Mouse (Mus musculus) right cerebral cortex, postnatal 14 days (tissue): ENCODE measurements around the gene Zfp212.
"Not testable (repeated sequence)": the region's sequence is repeated elsewhere in the genome, so short reads cannot be mapped to it uniquely, and the experiment has no call there.

Experiments
- DNase-seq: peaks from one replicate; pipeline ENCODE4 v3.0.0; 2022

The Zfp212 gene

DNA sequence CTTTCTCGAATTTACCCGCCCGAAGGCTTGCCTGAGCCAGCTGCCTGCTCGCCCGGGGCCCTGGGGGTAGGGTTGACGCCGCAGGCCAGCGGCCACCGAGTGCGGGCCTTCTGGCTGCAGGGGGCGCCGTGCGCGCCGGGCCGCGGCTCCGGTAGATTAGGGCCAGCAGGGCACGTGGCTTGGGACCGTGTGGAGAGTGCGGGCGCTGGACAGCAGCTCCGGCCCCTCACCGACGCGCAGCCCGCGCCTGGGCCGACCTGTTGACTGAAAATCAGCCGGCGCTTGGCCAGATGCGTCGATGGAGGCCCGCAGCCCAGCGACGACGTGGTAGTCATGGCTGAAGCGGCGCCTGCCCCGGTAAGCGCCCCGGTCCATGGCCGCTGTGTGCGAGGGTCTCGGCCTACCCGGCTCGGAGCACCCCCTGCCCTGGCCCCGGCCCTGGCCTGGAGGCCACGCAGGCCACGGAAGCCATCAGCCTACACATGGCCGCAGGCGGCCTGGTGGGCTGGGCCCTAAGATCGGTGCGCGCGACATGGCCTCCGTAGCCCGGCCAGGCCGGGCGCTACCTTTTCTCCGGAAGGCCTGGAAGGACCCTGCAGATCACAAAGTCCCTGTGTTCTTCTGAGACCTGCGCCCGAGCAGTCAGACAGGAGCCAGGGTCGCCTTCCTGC is 22.9 kb downstream of the Zfp212 start:
- DNase-seq: peak; percentile 59

DNA sequence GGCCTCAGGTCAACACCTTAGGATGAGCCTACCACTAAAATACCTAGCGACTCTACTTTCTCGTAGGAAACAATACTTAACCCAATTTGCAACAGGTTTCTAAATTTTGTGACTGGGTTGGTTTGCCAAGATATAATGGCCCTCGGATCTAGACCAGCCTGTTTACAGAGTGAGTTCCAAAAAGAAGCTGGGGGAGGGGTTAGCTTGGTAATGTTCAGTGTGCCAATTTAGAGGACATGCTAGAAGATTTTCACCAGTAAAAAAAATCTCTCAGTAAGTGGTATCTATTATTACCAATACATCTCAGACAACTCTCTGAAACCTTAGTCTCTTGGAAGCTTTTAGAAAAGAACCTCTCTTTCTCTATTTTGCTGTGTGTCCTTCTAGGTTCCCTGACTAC is 23.4 kb downstream of the Zfp212 start:
- DNase-seq: no peak

DNA sequence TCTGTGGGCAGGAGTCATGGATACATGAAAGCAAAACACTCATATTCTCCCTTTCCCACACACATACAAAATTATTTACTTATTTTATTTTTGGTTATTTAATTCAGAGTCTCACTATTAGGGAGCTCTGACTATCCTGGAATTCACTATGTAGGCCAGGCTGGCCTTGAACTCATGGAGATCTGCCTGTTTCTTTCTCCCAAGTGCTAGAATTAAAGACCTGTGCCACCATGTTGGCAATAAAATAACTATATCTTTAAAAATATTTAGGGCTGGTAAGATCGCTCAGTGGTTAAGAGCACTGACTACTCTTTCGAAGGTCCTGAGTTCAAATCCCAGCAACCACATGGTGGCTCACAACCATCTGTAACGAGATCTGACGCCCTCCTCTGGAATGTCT is 27.1 kb downstream of the Zfp212 start:
- DNase-seq: no peak

DNA sequence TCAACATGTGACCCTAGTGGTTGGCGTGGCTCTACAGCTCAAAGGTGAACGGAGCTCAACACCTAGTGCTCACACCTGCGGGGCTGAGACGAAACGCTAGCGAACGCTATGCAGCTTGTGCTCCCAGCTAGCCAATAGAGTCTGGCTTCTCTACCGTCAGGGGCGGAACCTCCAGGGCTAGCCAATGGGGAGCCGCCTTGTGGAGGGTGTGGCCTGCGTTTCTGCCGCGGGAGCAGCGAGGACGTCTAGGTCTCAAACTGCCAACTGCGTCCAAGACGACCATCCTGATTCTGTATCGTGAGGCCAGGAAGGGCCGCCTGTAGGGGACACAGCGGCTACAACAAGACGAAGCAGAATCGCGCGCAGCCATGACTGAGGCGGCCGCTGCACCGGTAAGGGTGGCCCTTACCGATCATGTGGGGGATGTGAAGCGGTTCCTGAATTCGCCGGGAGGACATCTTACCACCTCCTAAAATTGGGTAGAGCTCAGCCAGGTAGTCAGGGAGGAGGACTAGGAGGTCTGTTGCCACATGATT is 33.0 kb downstream of the Zfp212 start, which contains the start of gene Zfp956:
TSS of gene Zfp956 (plus strand) at position 200 of the 536 bp plus-strand sequence.
- peak; percentile 92 for DNase-seq

DNA sequence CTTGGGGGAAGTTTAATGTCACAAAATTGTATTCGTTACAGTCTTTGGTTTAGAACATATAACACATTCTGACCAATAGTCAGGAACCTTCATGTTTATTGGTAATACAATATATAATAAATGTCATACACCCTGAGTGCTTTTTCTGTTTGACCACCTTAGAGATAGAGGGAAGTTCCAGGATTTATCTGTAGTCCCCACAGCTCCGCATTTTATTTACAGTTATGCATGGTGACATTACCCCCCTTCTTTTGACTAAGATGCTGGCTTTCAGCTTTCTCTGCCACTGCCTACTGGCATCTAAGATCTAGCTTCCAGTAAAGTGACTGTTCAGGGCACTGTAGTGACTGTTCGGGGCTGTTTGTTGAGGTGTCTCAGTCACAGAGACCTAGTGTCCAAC is 34.1 kb downstream of the Zfp212 start:
- DNase-seq: no peak

DNA sequence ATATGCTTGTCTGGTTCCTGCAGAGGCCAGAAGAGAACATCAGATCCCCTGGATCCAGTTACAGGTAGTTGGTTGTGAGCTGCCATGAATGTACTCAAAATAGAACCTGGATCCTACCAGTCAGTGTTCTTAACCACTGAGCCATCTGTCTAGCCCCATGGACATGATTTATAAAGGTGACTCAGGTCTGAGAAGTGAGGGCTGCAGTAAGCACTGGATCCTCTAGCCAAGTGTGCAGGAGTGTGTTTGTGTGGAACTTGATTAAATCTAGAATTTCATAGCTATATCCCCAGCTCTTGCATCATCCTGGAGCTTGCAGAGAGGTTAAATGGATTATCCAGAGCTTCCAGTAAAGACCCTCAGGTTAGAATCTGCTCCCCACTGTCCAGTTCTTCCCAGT is 37.5 kb downstream of the Zfp212 start:
- DNase-seq: no peak

DNA sequence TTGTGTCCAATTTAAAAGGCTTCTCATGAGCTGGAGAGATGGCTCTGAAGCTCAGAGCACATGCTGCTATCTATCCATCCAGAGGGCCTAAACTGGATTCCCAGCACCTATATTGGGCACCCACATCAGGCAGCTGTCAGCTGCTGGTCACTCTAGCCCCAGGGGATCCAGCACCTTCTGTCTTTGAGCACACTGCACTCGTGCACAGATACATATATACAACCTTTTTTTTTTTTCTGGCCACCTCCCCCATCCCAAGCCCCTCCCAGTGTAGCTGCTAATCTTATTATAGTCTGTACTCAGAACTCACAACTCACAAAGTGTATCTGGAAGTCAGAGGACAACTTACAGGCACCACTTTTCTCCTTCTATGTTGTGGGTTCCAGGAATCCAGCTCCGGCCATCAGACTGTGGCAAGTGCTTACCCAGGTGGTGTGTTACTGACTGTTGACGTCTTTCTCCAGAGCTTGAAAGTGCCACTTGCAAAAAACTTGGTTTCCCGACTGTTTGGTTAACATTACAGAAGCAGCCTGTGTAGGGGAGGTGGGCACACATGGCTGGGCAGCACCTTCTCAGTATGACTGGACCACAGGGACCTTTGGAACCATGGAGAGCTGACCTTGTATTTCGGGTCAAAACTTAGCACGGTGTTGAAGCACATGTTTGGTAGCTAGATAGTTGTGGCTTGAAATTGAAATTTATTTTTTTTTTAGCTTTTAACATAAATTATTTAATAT is 40.6 kb downstream of the Zfp212 start:
- no peak for DNase-seq

DNA sequence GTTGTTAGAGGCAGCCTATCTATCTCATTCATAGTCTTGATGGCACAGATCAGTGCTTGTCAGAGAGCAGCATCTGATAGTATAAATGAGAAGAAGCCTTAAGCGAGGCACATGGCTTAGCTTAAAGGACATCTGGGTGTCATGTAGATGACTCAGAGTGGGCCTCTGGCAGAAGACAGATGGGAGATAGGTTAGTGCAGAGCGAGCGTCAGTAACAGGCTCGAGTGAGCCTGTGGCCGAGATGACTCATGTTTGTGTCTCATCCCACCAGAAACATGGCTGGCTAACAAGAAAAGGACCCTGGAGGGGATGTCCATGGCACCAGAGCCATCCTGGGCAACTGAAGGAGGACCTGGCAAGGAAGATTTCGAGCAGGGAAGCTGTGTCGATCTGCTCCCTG is 42.8 kb downstream of the Zfp212 start:
- DNase-seq: no peak

DNA sequence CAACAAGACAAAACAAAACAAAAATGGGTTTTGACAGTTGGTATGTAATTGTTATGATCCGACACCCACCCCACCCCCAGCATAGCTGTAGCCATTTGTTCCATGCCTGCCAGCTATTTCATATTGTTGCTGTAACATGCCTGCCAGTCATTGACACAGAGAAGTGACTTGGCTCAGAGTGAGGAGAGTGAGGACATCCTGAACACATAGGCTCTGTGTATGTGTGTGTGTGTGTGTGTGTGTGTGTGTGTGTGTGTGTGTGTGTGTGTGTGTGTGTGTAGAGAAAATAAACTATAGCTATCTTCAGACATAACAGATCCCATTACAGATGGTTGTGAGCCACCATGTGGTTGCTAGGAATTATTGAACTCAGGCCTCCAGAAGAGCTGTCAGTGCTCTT is 47.9 kb downstream of the Zfp212 start:
- DNase-seq: not testable (repeated sequence)

DNA sequence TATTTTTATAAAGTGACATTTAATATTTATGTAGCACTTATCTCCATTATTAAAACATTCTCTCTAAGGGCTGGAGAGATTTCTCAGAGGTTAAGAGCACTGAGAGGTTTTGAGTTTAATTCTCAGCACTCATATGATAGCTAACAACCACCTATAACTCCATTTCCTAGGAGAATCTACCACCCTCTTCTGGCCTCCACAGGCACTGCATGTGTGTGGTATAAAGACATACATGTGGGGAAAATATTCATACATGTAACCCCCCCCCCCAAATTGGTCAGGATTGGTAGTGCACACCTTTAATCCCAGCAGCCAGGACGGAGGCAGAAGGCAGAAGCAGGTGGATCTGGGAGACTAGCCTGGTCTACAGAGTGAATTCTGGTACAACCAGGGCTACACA is 54.3 kb downstream of the Zfp212 start:
- DNase-seq: no peak

DNA sequence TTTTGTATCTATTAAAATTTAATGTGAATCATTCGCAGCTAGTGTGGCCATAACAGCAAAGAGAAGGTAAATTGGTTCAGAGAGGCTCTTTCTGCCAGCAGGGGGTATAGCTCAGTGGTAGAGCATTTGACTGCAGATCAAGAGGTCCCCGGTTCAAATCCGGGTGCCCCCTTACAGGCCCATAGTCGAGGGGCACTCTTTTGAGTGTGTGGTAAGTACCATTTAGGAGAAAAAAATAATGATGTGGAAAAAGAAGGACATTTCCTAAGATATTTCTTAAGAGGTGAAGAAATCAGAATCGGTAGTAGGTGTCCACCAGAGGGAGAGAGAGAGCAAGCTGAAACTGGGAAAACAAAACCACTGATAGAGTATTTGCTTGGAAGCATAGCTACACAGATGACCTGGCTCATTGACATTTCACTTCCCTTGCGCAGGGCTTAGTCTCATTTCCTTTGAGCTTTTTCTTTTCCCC is 58.7 kb downstream of the Zfp212 start:
- DNase-seq: peak; percentile 61
